Mouse (Mus musculus): Measurements from ENCODE around the gene Oxnad1.
"Not testable (repeated sequence)": the region's sequence is repeated elsewhere in the genome, so short reads cannot be mapped to it uniquely, and the experiment has no call there.

The Oxnad1 gene

GRCm38 (mm10) chr14:32091124-32091523 lies 6.0 kb downstream of the Oxnad1 start:
- DNase-seq (ENCODE audit: low spot score): no peak

GRCm38 (mm10) chr14:32091704-32092103 lies 6.5 kb downstream of the Oxnad1 start:
- no peak for DNase-seq (ENCODE audit: low spot score)

GRCm38 (mm10) chr14:32093018-32093417 lies 7.8 kb downstream of the Oxnad1 start:
- no peak for DNase-seq (ENCODE audit: low spot score)

GRCm38 (mm10) chr14:32093500-32094117 lies 8.4 kb downstream of the Oxnad1 start:
- no peak for DNase-seq (ENCODE audit: low spot score)

- DNase-seq (ENCODE audit: low spot score): no peak
Observed at GRCm38 (mm10) chr14:32095646-32096045, 10.5 kb downstream of the Oxnad1 start.

GRCm38 (mm10) chr14:32096740-32097139 lies 11.6 kb downstream of the Oxnad1 start:
- DNase-seq (ENCODE audit: low spot score): no peak

- DNase-seq (ENCODE audit: low spot score): no peak
Observed at GRCm38 (mm10) chr14:32097691-32098090, 12.5 kb downstream of the Oxnad1 start.

GRCm38 (mm10) chr14:32098951-32099350 lies 13.8 kb downstream of the Oxnad1 start:
- no peak for DNase-seq (ENCODE audit: low spot score)

- DNase-seq (ENCODE audit: low spot score): no peak
Observed at GRCm38 (mm10) chr14:32103556-32103955, 18.4 kb downstream of the Oxnad1 start.

GRCm38 (mm10) chr14:32105663-32106062 lies 20.5 kb downstream of the Oxnad1 start:
- no peak for DNase-seq (ENCODE audit: low spot score)

GRCm38 (mm10) chr14:32106911-32107310 lies 21.7 kb downstream of the Oxnad1 start:
- DNase-seq (ENCODE audit: low spot score): no peak

- not testable (repeated sequence) for DNase-seq (ENCODE audit: low spot score)
Observed at GRCm38 (mm10) chr14:32112124-32112523, 26.9 kb downstream of the Oxnad1 start.

GRCm38 (mm10) chr14:32120940-32121919 lies 36.1 kb downstream of the Oxnad1 start:
- no peak for DNase-seq (ENCODE audit: low spot score)

GRCm38 (mm10) chr14:32121920-32122315 lies 36.7 kb downstream of the Oxnad1 start:
- DNase-seq (ENCODE audit: low spot score): peak; percentile 26

GRCm38 (mm10) chr14:32124261-32124660 lies 39.1 kb downstream of the Oxnad1 start:
- DNase-seq (ENCODE audit: low spot score): no peak

GRCm38 (mm10) chr14:32125256-32125655 lies 40.1 kb downstream of the Oxnad1 start:
- DNase-seq (ENCODE audit: low spot score): not testable (repeated sequence)

- no peak for DNase-seq (ENCODE audit: low spot score)
Observed at GRCm38 (mm10) chr14:32128409-32128808, 43.2 kb downstream of the Oxnad1 start.

- no peak for DNase-seq (ENCODE audit: low spot score)
Observed at GRCm38 (mm10) chr14:32131836-32132235, 46.7 kb downstream of the Oxnad1 start.

GRCm38 (mm10) chr14:32134293-32134692 lies 49.1 kb downstream of the Oxnad1 start:
- DNase-seq (ENCODE audit: low spot score): no peak

GRCm38 (mm10) chr14:32136467-32136866 lies 51.3 kb downstream of the Oxnad1 start:
- DNase-seq (ENCODE audit: low spot score): not testable (repeated sequence)

GRCm38 (mm10) chr14:32140359-32140965 lies 55.3 kb downstream of the Oxnad1 start:
- no peak for DNase-seq (ENCODE audit: low spot score)

- no peak for DNase-seq (ENCODE audit: low spot score)
Observed at GRCm38 (mm10) chr14:32141723-32142122, 56.5 kb downstream of the Oxnad1 start, which contains the start of gene Msmb. TSS of gene Msmb (plus strand) at chr14:32142023.

GRCm38 (mm10) chr14:32144734-32145133 lies 59.6 kb downstream of the Oxnad1 start:
- DNase-seq (ENCODE audit: low spot score): no peak
